Mouse (Mus musculus) forebrain, postnatal 0 days (tissue): Measurements from ENCODE around the gene Slc27a4. TPM values are rescaled to one million over a fixed set of nuclear protein-coding genes. Genes with fewer than 3 reads are reported as not detected.

Experiments used
- ATAC-seq: fragments of 200-750 bp; cut with Nextera tagmentation; 2 replicates; pipeline ENCODE4 v1.8.0; 2017; ENCODE audit warnings: mild to moderate bottlenecking, moderate library complexity
- DNase-seq: peaks from one replicate; pipeline ENCODE4 v3.0.0-alpha.2; 2015
- H3K27ac ChIP-seq: fragments of 300-500 bp; sonication (generic); 2 replicates; pipeline ENCODE4 v1.5.1; 2014; ENCODE audit warnings: low read depth, mild to moderate bottlenecking, antibody characterized with exemption, low read length, moderate library complexity, mixed read lengths
- H3K27me3 ChIP-seq: fragments of 300-500 bp; sonication (generic); 2 replicates; pipeline ENCODE4 v1.6.1; 2014; ENCODE audit warnings: mild to moderate bottlenecking, low read length, mixed read lengths; ENCODE audit not compliant: insufficient read depth
- H3K36me3 ChIP-seq: fragments of 300-500 bp; sonication (generic); 2 replicates; pipeline ENCODE4 v1.6.1; 2014; ENCODE audit warnings: mild to moderate bottlenecking, moderate library complexity; ENCODE audit not compliant: insufficient read depth
- H3K4me1 ChIP-seq: fragments of 300-500 bp; sonication (generic); 2 replicates; pipeline ENCODE4 v1.6.1; 2014; ENCODE audit warnings: antibody characterized with exemption; ENCODE audit not compliant: insufficient read depth
- H3K4me2 ChIP-seq: fragments of 300-500 bp; sonication (generic); 2 replicates; pipeline ENCODE4 v1.6.1; 2014; ENCODE audit warnings: low read depth, mild to moderate bottlenecking, moderate library complexity
- H3K4me3 ChIP-seq: fragments of 300-500 bp; sonication (generic); 2 replicates; pipeline ENCODE4 v1.5.1; 2014; ENCODE audit warnings: low read depth, low read length, mixed read lengths
- H3K9ac ChIP-seq: fragments of 300-500 bp; sonication (generic); 2 replicates; pipeline ENCODE4 v1.6.1; 2014; ENCODE audit warnings: mild to moderate bottlenecking
- H3K9me3 ChIP-seq: fragments of 300-500 bp; sonication (generic); 2 replicates; pipeline ENCODE4 v1.6.1; 2016; ENCODE audit warnings: low read length
- CTCF ChIP-seq: sonication (generic); IDR thresholded peaks from 2 replicates; pipeline ENCODE4 v1.5.1; 2016; ENCODE audit warnings: antibody characterized with exemption, control low read depth, low read depth
- WGBS: fragments of 180-500 bp; shearing (Covaris S2); extraction: QIAGEN DNeasy Blood & Tissue Kit; methylation state at CpG from one replicate; pipeline ENCODE4 v1.1.7; 2014; 5-methylcytosine and 5-hydroxymethylcytosine counted together
- microRNA-seq, 2 experiments: library from miRNA; unstranded; fragments of <30 nt; microRNA quantifications; one replicate each; pipeline ENCODE4; 2016
- polyA plus RNA-seq: library from polyadenylated mRNA; unstranded; fragments of >200 nt; fragmentation: Nextera tagmentation; extraction: Ambion mirVana; gene quantifications from 2 replicates; pipeline ENCODE4 v1.2.1, GENCODE M21; 2015
- total RNA-seq: library from RNA; depleted of rRNA; stranded (reverse); fragments of >200 nt; gene quantifications from 2 replicates; pipeline ENCODE4 v1.2.3, GENCODE M21; 2014; rRNA removed

Gene Slc27a4
- total and polyA plus RNA-seq, 2 experiments from 2014 or later, result 40.3 to 82.9 TPM

DNA sequence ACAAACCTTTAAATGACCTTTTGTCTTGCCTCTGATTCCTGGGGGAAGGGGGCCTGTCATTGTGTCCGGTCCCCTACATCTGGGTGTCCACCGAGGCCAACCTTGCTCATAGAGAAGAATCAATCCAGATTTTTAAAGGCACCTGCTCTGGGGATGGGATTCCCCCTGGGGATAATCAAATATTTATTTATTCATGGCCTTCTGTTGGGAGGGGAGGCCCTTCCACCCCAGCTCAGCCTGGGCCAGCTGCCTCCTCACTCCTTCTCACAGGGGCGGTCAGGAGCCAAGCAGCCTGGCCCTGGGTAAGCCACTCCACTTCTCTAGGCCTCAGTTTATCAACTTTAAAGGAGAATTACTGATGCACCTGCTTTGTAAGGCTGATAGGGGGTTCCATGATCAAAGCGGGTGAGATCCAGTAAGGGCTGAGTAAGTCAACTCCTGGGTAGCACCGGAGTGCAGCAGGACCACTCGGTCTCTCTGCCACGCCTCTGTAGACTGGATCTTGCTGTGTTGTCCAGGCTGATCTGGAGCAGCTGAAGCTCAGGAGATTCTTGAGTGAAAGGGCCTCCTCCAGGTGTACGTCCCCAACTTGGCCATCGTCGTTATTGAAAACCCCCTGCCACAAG is 53.3 kb downstream of the Slc27a4 start:
- H3K4me3 ChIP-seq, result no peak overlapping the region
- H3K4me1 ChIP-seq, result no peaks in the 10 kb centered on the region
- no peaks in the 10 kb centered on the region for H3K27me3 ChIP-seq
- ATAC-seq (no peak), DNase-seq (no peak)
- H3K36me3 ChIP-seq, result no peaks in the 10 kb centered on the region
- 77% methylated on average over 10 of the region's 10 CpGs for WGBS
- no peak overlapping the region for H3K9ac ChIP-seq
- no peak overlapping the region for H3K27ac ChIP-seq
- H3K4me2 ChIP-seq, result no peak overlapping the region
- H3K9me3 ChIP-seq, result no peaks in the 10 kb centered on the region
- no peak for TF ChIP-seq CTCF

DNA sequence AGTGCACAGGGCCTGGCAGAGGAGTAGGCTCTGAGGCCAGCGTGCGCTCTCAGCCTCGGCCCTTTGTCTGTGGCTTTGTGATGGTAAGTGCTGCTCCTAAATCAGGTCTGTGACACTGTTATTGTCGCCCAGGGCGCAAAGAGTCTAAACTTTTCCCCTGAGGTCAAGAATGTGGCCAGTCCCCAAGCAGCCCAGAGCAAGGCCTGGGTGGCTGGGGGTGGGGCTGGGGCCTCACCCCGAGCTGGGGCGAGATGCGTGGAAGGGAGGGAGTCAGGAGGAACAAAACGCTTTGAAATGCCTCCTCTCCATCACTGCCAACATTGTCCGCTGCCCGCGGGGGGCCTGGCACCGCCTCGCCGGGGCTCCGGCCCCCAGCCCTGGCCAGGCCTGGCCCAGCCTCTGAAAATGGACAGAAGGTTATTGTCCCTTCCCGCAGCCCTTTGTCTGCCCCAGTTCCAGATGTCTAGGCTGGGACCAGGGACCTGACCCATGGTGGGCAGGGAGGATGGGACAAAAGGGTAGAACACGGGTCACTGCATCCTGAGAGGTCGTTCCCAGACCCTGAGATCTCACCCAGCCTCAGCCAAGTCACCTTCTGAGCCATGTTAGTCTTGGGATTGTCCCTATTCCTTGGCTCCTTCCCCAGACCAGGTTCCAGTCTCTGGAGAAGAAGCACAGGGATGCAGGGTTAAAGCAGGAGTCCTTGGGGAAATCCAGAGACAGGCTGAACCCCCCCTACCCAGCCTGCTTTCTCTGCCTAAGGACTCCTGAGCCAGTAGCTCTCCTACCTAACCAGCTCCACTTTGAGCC is 54.2 kb downstream of the Slc27a4 start:
- TF ChIP-seq CTCF, result no peak
- 7% methylated on average over 19 of the region's 19 CpGs for WGBS
- H3K27ac ChIP-seq, result no peak overlapping the region
- DNase-seq (no peak), ATAC-seq (no peak)
- no peak overlapping the region for H3K4me3 ChIP-seq
- H3K27me3 ChIP-seq, result no peaks in the 10 kb centered on the region
- no peaks in the 10 kb centered on the region for H3K9me3 ChIP-seq
- H3K36me3 ChIP-seq, result no peaks in the 10 kb centered on the region
- no peak overlapping the region for H3K4me2 ChIP-seq
- H3K9ac ChIP-seq, result no peak overlapping the region
- H3K4me1 ChIP-seq, result no peaks in the 10 kb centered on the region

DNA sequence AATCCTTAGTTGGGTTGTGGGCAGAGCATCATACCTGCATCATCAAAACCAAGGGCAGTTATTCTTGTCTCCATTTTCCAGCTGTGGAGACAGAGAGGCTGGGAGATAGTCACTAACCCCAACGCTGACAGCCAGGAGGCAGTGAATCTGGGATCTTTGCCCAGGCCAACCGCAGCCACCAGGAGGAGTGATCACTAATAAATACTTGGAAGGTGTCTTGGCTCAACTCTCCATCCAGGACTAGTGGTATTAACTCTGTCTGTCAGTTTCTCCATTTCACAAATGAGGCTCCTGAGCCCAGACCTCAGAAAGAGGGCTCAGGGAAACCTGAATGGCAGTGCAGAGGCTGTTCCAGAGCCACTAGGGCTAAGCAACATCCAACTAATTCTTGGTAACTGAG is 54.9 kb downstream of the Slc27a4 start:
- TF ChIP-seq CTCF, result no peak
- WGBS, result 35% methylated on average over 2 of the region's 2 CpGs
- no peaks in the 10 kb centered on the region for H3K4me1 ChIP-seq
- H3K9me3 ChIP-seq, result no peaks in the 10 kb centered on the region
- no peak overlapping the region for H3K27ac ChIP-seq
- no peaks in the 10 kb centered on the region for H3K36me3 ChIP-seq
- DNase-seq (no peak), ATAC-seq (no peak)
- H3K27me3 ChIP-seq, result no peaks in the 10 kb centered on the region
- no peak overlapping the region for H3K9ac ChIP-seq
- H3K4me3 ChIP-seq, result no peak overlapping the region
- no peak overlapping the region for H3K4me2 ChIP-seq

DNA sequence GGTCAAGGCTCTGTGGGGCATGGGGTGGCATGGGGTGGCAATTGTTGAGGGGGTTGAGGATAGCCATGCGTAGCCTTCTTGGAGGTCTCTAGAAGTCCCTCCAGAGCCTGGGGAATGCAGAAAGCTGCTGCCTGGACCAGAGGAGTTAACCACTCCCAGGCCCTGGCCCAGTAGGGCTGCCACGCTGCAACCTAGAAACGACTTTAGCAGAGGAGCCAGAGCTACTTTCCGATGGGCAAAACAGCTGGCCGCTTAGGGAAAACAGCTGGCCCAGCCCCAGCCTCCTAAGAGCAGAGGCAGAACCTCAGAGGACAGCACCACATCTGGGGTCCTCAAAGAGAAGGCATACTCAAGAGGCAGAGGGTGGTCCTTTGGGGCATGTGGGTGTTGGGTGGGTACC is 55.5 kb downstream of the Slc27a4 start:
- DNase-seq (no peak), ATAC-seq (no peak)
- no peaks in the 10 kb centered on the region for H3K27me3 ChIP-seq
- H3K4me3 ChIP-seq, result no peak overlapping the region
- no peak overlapping the region for H3K27ac ChIP-seq
- TF ChIP-seq CTCF, result no peak
- no peaks in the 10 kb centered on the region for H3K9me3 ChIP-seq
- no peaks in the 10 kb centered on the region for H3K36me3 ChIP-seq
- WGBS, result 82% methylated on average over 5 of the region's 5 CpGs
- no peaks in the 10 kb centered on the region for H3K4me1 ChIP-seq
- H3K4me2 ChIP-seq, result no peak overlapping the region
- H3K9ac ChIP-seq, result no peak overlapping the region

DNA sequence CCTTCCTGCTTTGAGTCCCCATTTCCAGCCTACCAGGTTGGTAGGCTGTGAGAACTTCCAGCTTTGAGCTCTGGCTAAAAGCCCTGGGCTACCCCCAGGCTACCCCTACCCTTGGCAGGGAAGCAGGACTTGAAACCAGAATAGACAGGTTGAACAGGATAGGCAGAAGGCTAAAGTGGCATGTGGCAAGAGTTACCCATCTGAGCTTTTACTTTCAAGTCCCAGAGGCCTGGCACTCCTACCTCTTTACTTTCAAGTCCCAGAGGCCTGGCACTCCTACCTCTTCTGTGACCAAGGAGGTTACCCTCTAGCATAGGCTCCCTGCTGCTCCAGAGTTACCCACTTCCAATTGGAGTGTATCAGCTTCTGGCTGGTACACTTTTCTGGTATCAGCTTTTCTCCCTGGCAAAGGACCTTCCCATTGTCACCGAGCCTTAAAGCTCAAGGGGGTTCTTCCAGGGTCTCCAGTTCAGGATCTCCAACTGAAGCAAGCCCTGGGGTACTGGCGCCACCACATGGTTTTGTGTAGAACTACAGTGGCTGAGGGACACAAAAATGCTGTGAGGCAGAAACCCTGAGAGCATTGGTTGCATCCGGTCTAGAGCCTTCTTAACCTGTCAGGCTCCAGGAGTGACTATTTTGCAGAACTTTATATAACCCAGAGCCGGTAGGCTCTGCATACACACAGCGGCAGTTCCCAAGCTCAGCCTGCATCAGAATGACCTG is 56.5 kb downstream of the Slc27a4 start:
- Histone ChIP-seq H3K4me3 (no peak overlapping the region), H3K27me3 (no peaks in the 10 kb centered on the region), H3K4me2 (no peak overlapping the region), H3K27ac (no peak overlapping the region), H3K4me1 (no peaks in the 10 kb centered on the region), H3K9me3 (no peaks in the 10 kb centered on the region), H3K36me3 (no peaks in the 10 kb centered on the region), H3K9ac (no peak overlapping the region)
- TF ChIP-seq CTCF, result peak; percentile 69
- ATAC-seq (no peak), DNase-seq (peak; percentile 44)
- 11% methylated on average over 5 of the region's 5 CpGs for WGBS

- Histone ChIP-seq H3K4me2 (no peak overlapping the region), H3K36me3 (no peaks in the 10 kb centered on the region), H3K9me3 (no peaks in the 10 kb centered on the region), H3K4me3 (no peak overlapping the region), H3K27me3 (no peaks in the 10 kb centered on the region), H3K9ac (no peak overlapping the region), H3K27ac (no peak overlapping the region), H3K4me1 (peaks cover 5% of the 10 kb centered on the region; the same call in 1 of the 2 replicates)
- WGBS, result 68% methylated on average over 4 of the region's 4 CpGs
- DNase-seq (no peak), ATAC-seq (no peak)
- no peak for TF ChIP-seq CTCF
These were observed 62.7 kb downstream of the Slc27a4 start for GRCm38 (mm10) chr2:29865125-29865524.

Small RNA genes within 50 kb of the gene (microRNA-seq; reads per million reads assigned to microRNA genes)
- gene Mir219a-2, result 0 reads per million in 2 experiments
- 0 reads per million in 2 experiments for gene Mir219b

Other genes starting within 250 kb of the Slc27a4 start
- 81.9 and 99.1 TPM in 2 replicates for gene Rapgef1, start 182.9 kb upstream of the Slc27a4 start, total RNA-seq
- 17.9 and 19.4 TPM in 2 replicates for gene Rapgef1, start 182.9 kb upstream of the Slc27a4 start, polyA plus RNA-seq
- gene Gm13420, start 50.9 kb upstream of the Slc27a4 start, total RNA-seq, result 0.86 and 1.5 TPM in 2 replicates
- gene Gm13420, start 50.9 kb upstream of the Slc27a4 start, polyA plus RNA-seq, result 0.18 TPM in 1 of 2 replicates, not detected in the other
- gene Gm13547, start 43.3 kb upstream of the Slc27a4 start, total RNA-seq, result not detected in 2 replicates
- gene Gm13547, start 43.3 kb upstream of the Slc27a4 start, polyA plus RNA-seq, result not detected in 2 replicates
- gene Coq4, start 15.1 kb upstream of the Slc27a4 start, total RNA-seq, result 34.5 and 39.7 TPM in 2 replicates
- 31.2 and 36.7 TPM in 2 replicates for gene Coq4, start 15.1 kb upstream of the Slc27a4 start, polyA plus RNA-seq
- 52.3 and 68.7 TPM in 2 replicates for gene Trub2, start 14.1 kb upstream of the Slc27a4 start, total RNA-seq
- gene Trub2, start 14.1 kb upstream of the Slc27a4 start, polyA plus RNA-seq, result 22.4 and 27.3 TPM in 2 replicates
- 58.9 and 91.9 TPM in 2 replicates for gene Urm1, start 17.4 kb downstream of the Slc27a4 start, total RNA-seq
- 27.3 and 29.4 TPM in 2 replicates for gene Urm1, start 17.4 kb downstream of the Slc27a4 start, polyA plus RNA-seq
- gene Cercam, start 66.5 kb downstream of the Slc27a4 start, total RNA-seq, result 13.6 and 16.9 TPM in 2 replicates
- 10.8 and 14.1 TPM in 2 replicates for gene Cercam, start 66.5 kb downstream of the Slc27a4 start, polyA plus RNA-seq
- 103 and 109 TPM in 2 replicates for gene Odf2, start 86.6 kb downstream of the Slc27a4 start, total RNA-seq
- gene Odf2, start 86.6 kb downstream of the Slc27a4 start, polyA plus RNA-seq, result 40.3 and 60.8 TPM in 2 replicates
- 52.7 and 57.4 TPM in 2 replicates for gene Gle1, start 132.8 kb downstream of the Slc27a4 start, total RNA-seq
- gene Gle1, start 132.8 kb downstream of the Slc27a4 start, polyA plus RNA-seq, result 55.2 and 62.3 TPM in 2 replicates
- 839 and 918 TPM in 2 replicates for gene Sptan1, start 162.9 kb downstream of the Slc27a4 start, total RNA-seq
- gene Sptan1, start 162.9 kb downstream of the Slc27a4 start, polyA plus RNA-seq, result 182 and 192 TPM in 2 replicates
- gene Wdr34, start 246.2 kb downstream of the Slc27a4 start, total RNA-seq, result 88.4 and 103 TPM in 2 replicates
- 65.1 and 83.6 TPM in 2 replicates for gene Wdr34, start 246.2 kb downstream of the Slc27a4 start, polyA plus RNA-seq